Mouse (Mus musculus): Measurements from ENCODE around the gene Orc6. TPM values are rescaled to one million over a fixed set of nuclear protein-coding genes. Genes with fewer than 3 reads are reported as not detected.

Gene Orc6
- 93.6 and 95.4 TPM in 2 replicates for polyA plus RNA-seq (2015; fragmentation: Nextera tagmentation; extraction: Ambion mirVana)

GRCm38 (mm10) chr8:85299434-85300077 lies at the start of gene Orc6, which contains the start of gene Vps35:
Gene Orc6 (plus strand): TSS chr8:85299632.
Gene Vps35 (minus strand): TSS chr8:85299802.
- Histone ChIP-seq H3K4me1 (peaks cover 12% of the 10 kb centered on the region; the same call in 1 of the 2 replicates), H3K4me2 (peak within 1 kb of the TSS; percentile 65), H3K4me3 (replicated peaks) (peak within 1 kb of the TSS; percentile 84), H3K9ac (peak within 1 kb of the TSS; percentile 86), H3K27me3 (replicated peaks) (no peaks in the 10 kb centered on the region), H3K9me3 (no peaks in the 10 kb centered on the region), H3K36me3 (0 out of 2 replicates have a peak, but pooled peaks cover 3% of the 10 kb centered on the region), H3K27ac (peak within 1 kb of the TSS; percentile 96)
- peak; percentile 98 for ATAC-seq (ENCODE audit: insufficient read depth, low FRiP score, low read depth)
- WGBS = under 1% methylated on average over 63 of the region's 63 CpGs

GRCm38 (mm10) chr8:85286846-85287245 lies 12.6 kb upstream of the Orc6 start:
- Histone ChIP-seq H3K4me3 (replicated peaks) (no peak overlapping the region), H3K9ac (no peak overlapping the region), H3K27me3 (replicated peaks) (no peaks in the 10 kb centered on the region), H3K9me3 (no peaks in the 10 kb centered on the region), H3K36me3 (peaks cover 37% of the 10 kb centered on the region), H3K4me1 (no peaks in the 10 kb centered on the region), H3K27ac (no peak overlapping the region), H3K4me2 (no peak overlapping the region)
- ATAC-seq (ENCODE audit: insufficient read depth, low FRiP score, low read depth) = no peak
- 78% methylated on average over 1 of the region's 1 CpGs for WGBS

GRCm38 (mm10) chr8:85298600-85299433 lies 615 bp upstream of the Orc6 start:
- Histone ChIP-seq H3K4me3 (replicated peaks) (peak overlapping the region; percentile 84), H3K9me3 (no peaks in the 10 kb centered on the region), H3K9ac (peak overlapping the region; percentile 86), H3K4me1 (peaks cover 12% of the 10 kb centered on the region; the same call in 1 of the 2 replicates), H3K4me2 (peak overlapping the region; percentile 63), H3K36me3 (0 out of 2 replicates have a peak, but pooled peaks cover 3% of the 10 kb centered on the region), H3K27me3 (replicated peaks) (no peaks in the 10 kb centered on the region), H3K27ac (peak overlapping the region; percentile 96)
- ATAC-seq (ENCODE audit: insufficient read depth, low FRiP score, low read depth) = peak; percentile 1; the same call in 1 of the 2 replicates
- WGBS = under 1% methylated on average over 49 of the region's 53 CpGs

- no peak for ATAC-seq (ENCODE audit: insufficient read depth, low FRiP score, low read depth)
- H3K36me3 ChIP-seq = peaks cover 18% of the 10 kb centered on the region
- no peaks in the 10 kb centered on the region for H3K9me3 ChIP-seq
- 18% methylated on average over 1 of the region's 1 CpGs for WGBS
- no peak overlapping the region for H3K27ac ChIP-seq
- H3K27me3 ChIP-seq (replicated peaks) = no peaks in the 10 kb centered on the region
- peaks cover 12% of the 10 kb centered on the region; the same call in 1 of the 2 replicates for H3K4me1 ChIP-seq
- H3K4me2 ChIP-seq = no peak overlapping the region
- H3K9ac ChIP-seq = no peak overlapping the region
- H3K4me3 ChIP-seq (replicated peaks) = no peak overlapping the region
Observed at GRCm38 (mm10) chr8:85301941-85302340, 2.5 kb downstream of the Orc6 start.

GRCm38 (mm10) chr8:85302931-85303330 lies 3.5 kb downstream of the Orc6 start:
- H3K4me1 ChIP-seq = peaks cover 7% of the 10 kb centered on the region; the same call in 1 of the 2 replicates
- no peak overlapping the region for H3K27ac ChIP-seq
- H3K4me3 ChIP-seq (replicated peaks) = no peak overlapping the region
- ATAC-seq (ENCODE audit: insufficient read depth, low FRiP score, low read depth) = no peak
- WGBS = 84% methylated on average over 3 of the region's 3 CpGs
- peaks cover 22% of the 10 kb centered on the region for H3K36me3 ChIP-seq
- no peak overlapping the region for H3K9ac ChIP-seq
- no peaks in the 10 kb centered on the region for H3K9me3 ChIP-seq
- H3K4me2 ChIP-seq = no peak overlapping the region
- no peaks in the 10 kb centered on the region for H3K27me3 ChIP-seq (replicated peaks)

- Histone ChIP-seq H3K4me2 (no peak overlapping the region), H3K27me3 (replicated peaks) (no peaks in the 10 kb centered on the region), H3K4me1 (peaks cover 6% of the 10 kb centered on the region; the same call in 1 of the 2 replicates), H3K9ac (no peak overlapping the region), H3K4me3 (replicated peaks) (no peak overlapping the region), H3K9me3 (no peaks in the 10 kb centered on the region), H3K27ac (no peak overlapping the region), H3K36me3 (peaks cover 26% of the 10 kb centered on the region)
- ATAC-seq (ENCODE audit: insufficient read depth, low FRiP score, low read depth) = no peak
- 84% methylated on average over 5 of the region's 5 CpGs for WGBS
Observed at GRCm38 (mm10) chr8:85303531-85303930, 4.1 kb downstream of the Orc6 start.

GRCm38 (mm10) chr8:85308564-85308963 lies 9.1 kb downstream of the Orc6 start:
- H3K9me3 ChIP-seq = no peaks in the 10 kb centered on the region
- no peaks in the 10 kb centered on the region for H3K4me1 ChIP-seq
- no peak overlapping the region for H3K27ac ChIP-seq
- H3K36me3 ChIP-seq = peaks cover 27% of the 10 kb centered on the region
- WGBS = 87% methylated on average over 2 of the region's 2 CpGs
- no peaks in the 10 kb centered on the region for H3K27me3 ChIP-seq (replicated peaks)
- H3K4me3 ChIP-seq (replicated peaks) = no peak overlapping the region
- ATAC-seq (ENCODE audit: insufficient read depth, low FRiP score, low read depth) = no peak
- H3K9ac ChIP-seq = no peak overlapping the region
- no peak overlapping the region for H3K4me2 ChIP-seq

GRCm38 (mm10) chr8:85311743-85312142 lies 12.3 kb downstream of the Orc6 start:
- ATAC-seq (ENCODE audit: insufficient read depth, low FRiP score, low read depth) = no peak
- H3K4me2 ChIP-seq = no peak overlapping the region
- no peak overlapping the region for H3K9ac ChIP-seq
- H3K27ac ChIP-seq = no peak overlapping the region
- no peaks in the 10 kb centered on the region for H3K27me3 ChIP-seq (replicated peaks)
- no peaks in the 10 kb centered on the region for H3K9me3 ChIP-seq
- H3K4me1 ChIP-seq = no peaks in the 10 kb centered on the region
- no peak overlapping the region for H3K4me3 ChIP-seq (replicated peaks)
- H3K36me3 ChIP-seq = peaks cover 11% of the 10 kb centered on the region

- Histone ChIP-seq H3K4me3 (replicated peaks) (no peak overlapping the region), H3K36me3 (peaks cover 6% of the 10 kb centered on the region), H3K27ac (no peak overlapping the region), H3K9me3 (no peaks in the 10 kb centered on the region), H3K4me2 (no peak overlapping the region), H3K4me1 (no peaks in the 10 kb centered on the region), H3K9ac (no peak overlapping the region), H3K27me3 (replicated peaks) (no peaks in the 10 kb centered on the region)
- 78% methylated on average over 3 of the region's 3 CpGs for WGBS
- no peak for ATAC-seq (ENCODE audit: insufficient read depth, low FRiP score, low read depth)
Observed at GRCm38 (mm10) chr8:85313036-85313435, 13.6 kb downstream of the Orc6 start.

GRCm38 (mm10) chr8:85318534-85318933 lies 19.1 kb downstream of the Orc6 start:
- Histone ChIP-seq H3K27ac (no peak overlapping the region), H3K4me3 (replicated peaks) (no peak overlapping the region), H3K9me3 (no peaks in the 10 kb centered on the region), H3K36me3 (no peaks in the 10 kb centered on the region), H3K27me3 (replicated peaks) (no peaks in the 10 kb centered on the region), H3K4me1 (no peaks in the 10 kb centered on the region), H3K4me2 (no peak overlapping the region), H3K9ac (no peak overlapping the region)
- ATAC-seq (ENCODE audit: insufficient read depth, low FRiP score, low read depth) = peak; percentile 93; the same call in 1 of the 2 replicates
- WGBS = 89% methylated on average over 4 of the region's 4 CpGs

- Histone ChIP-seq H3K36me3 (no peaks in the 10 kb centered on the region), H3K9me3 (no peaks in the 10 kb centered on the region), H3K9ac (no peak overlapping the region), H3K4me3 (replicated peaks) (no peak overlapping the region), H3K4me1 (no peaks in the 10 kb centered on the region), H3K27me3 (replicated peaks) (no peaks in the 10 kb centered on the region), H3K27ac (no peak overlapping the region), H3K4me2 (no peak overlapping the region)
- WGBS = 80% methylated on average over 15 of the region's 15 CpGs
- no peak for ATAC-seq (ENCODE audit: insufficient read depth, low FRiP score, low read depth)
Observed at GRCm38 (mm10) chr8:85321981-85322380, 22.5 kb downstream of the Orc6 start.

- Histone ChIP-seq H3K4me2 (no peak overlapping the region), H3K27me3 (replicated peaks) (no peaks in the 10 kb centered on the region), H3K9me3 (no peaks in the 10 kb centered on the region), H3K27ac (no peak overlapping the region), H3K4me1 (no peaks in the 10 kb centered on the region), H3K36me3 (no peaks in the 10 kb centered on the region), H3K4me3 (replicated peaks) (no peak overlapping the region), H3K9ac (no peak overlapping the region)
- ATAC-seq (ENCODE audit: insufficient read depth, low FRiP score, low read depth) = no peak
- WGBS = 74% methylated on average over 3 of the region's 3 CpGs
Observed at GRCm38 (mm10) chr8:85323084-85323483, 23.7 kb downstream of the Orc6 start.

Measured in stomach, embryonic 15.5 days (tissue).